Mouse (Mus musculus) megakaryocyte, embryonic 14.5 days (primary cell): ENCODE results near the gene Iqce.

Experiments
- FLI1 ChIP-seq: IDR thresholded peaks from 2 replicates; pipeline ENCODE4 v1.6.1; 2012; ENCODE audit warnings: low read length, inconsistent platforms, mixed read lengths
- GATA1 ChIP-seq: IDR thresholded peaks from 3 replicates; pipeline ENCODE4 v1.6.1; 2012; ENCODE audit warnings: mixed read lengths, low read length, inconsistent platforms, borderline replicate concordance

- TF ChIP-seq GATA1 (no peak), FLI1 (no peak)
These were observed 41.5 kb upstream of the Iqce start for GRCm38 (mm10) chr5:140743706-140744131.
